Mouse (Mus musculus) embryonic fibroblast, embryonic 13.5 days (primary cell): ENCODE results near the gene Plxnc1.

ENCODE experiments used
- CTCF ChIP-seq: IDR thresholded peaks from 2 replicates; pipeline ENCODE4 v1.5.1; 2011; ENCODE audit warnings: mild to moderate bottlenecking, control low read depth, low read length, moderate library complexity, borderline replicate concordance; ENCODE audit not compliant: insufficient read depth
- POLR2A ChIP-seq: IDR thresholded peaks from 2 replicates; pipeline ENCODE4 v1.6.1; 2011; ENCODE audit warnings: low read depth, mild to moderate bottlenecking, control low read depth, low read length, moderate library complexity

GRCm38 (mm10) chr10:94967468-94967867, 22.8 kb upstream of the Plxnc1 start:
- TF ChIP-seq CTCF: no peak
- TF ChIP-seq POLR2A: no peak
